Mouse (Mus musculus): ENCODE data around the gene Adamts4.

DNA sequence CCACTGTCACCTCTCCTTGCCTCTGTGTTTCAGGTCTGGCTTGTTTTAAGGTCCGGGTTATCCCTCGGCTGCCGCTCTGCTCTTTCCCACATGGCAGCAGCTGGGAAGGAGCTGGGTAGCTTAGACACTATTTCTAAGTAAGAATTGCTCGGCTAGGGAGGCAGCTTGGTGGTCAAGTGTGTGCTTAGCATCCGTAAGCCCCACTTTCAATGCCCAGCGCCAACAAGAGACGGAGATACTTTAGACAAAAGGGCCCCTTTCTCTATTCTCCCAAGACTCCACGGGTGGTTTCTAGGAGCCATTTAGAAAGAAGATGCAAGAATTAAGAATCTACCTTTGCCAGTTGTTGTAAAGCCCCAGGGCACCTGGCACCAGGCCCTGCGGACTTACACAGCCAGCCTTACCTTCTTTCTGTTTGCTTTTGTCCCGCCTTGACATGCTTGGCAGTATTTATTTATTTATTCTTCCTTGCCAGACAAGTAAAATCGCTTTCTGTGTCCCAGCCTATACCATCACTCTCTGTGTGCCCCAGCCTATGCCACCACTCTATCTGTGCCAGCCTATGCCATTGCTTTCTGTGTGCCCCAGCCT, 25.0 kb downstream of the Adamts4 start:
- TF ChIP-seq CTCF (IDR thresholded peaks at IDR 0.05; ENCODE audit: extremely low read depth, insufficient read depth, low read length) (no peak), POLR2A (IDR thresholded peaks at IDR 0.05; ENCODE audit: extremely low read depth, insufficient read depth, low read length) (no peak)
